Comparison of ENCODE assay signal across 8 mouse cellular contexts in genomic region chr8:70538633-70539076, GRCm38 (mm10). TPM values are rescaled to one million over a fixed set of nuclear protein-coding genes. Genes with fewer than 3 reads are reported as not detected.
A peak's percentile ranks its signal among the peaks of the same experiment; 100 is the strongest.
DNase-seq lines count a peak whose midpoint lies in the region; ATAC-seq and TF ChIP-seq lines count a peak whose summit lies in the region.

No protein-coding gene starts in this region.

- TF ChIP-seq POLR2A in olfactory bulb, adult 2 months (IDR thresholded peaks at IDR 0.05; ENCODE audit: insufficient read depth, low read depth, low read length) = no peak
- no peak; the same call in 1 of the 2 replicates for TF ChIP-seq POLR2A in thymus, adult 2 months (IDR thresholded peaks at IDR 0.05; ENCODE audit: control insufficient read depth, extremely low read depth, insufficient read depth, low read length, poor library complexity)

- H3K9ac ChIP-seq in forebrain, embryonic 14.5 days (ENCODE audit: low read length) = peak overlapping the region; percentile 78; the same call in 1 of the 2 replicates
- H3K9ac ChIP-seq in lung, embryonic 14.5 days = peak overlapping the region; percentile 80

- intact Hi-C loops in heart, postnatal 14 days (cut with DNase I) = loop anchor here (1.0 kb wide), 1 partner anchor 28 kb away; the partner anchor contains the start of gene Uba52

- peak; percentile 83 for ATAC-seq in forebrain, embryonic 14.5 days
- ATAC-seq in lung, embryonic 14.5 days (ENCODE audit: insufficient read depth) = peak; percentile 73

- WGBS in forebrain, embryonic 14.5 days = under 1% methylated on average over 32 of the region's 32 CpGs
- WGBS in lung, embryonic 14.5 days = under 1% methylated on average over 32 of the region's 32 CpGs
- WGBS in olfactory bulb, adult 2 months = under 1% methylated on average over 32 of the region's 32 CpGs
- under 1% methylated on average over 32 of the region's 32 CpGs for WGBS in thymus, adult 2 months

- no peaks in the 10 kb centered on the region for H3K27me3 ChIP-seq in forebrain, embryonic 14.5 days (replicated peaks; ENCODE audit: control insufficient read depth, insufficient read depth, low read length)
- H3K27me3 ChIP-seq in lung, embryonic 14.5 days (ENCODE audit: insufficient read depth, low read length) = no peaks in the 10 kb centered on the region
- H3K27me3 ChIP-seq in thymus, adult 2 months (ENCODE audit: control insufficient read depth, insufficient read depth, low read length) = no peaks in the 10 kb centered on the region

- no peaks in the 10 kb centered on the region for H3K9me3 ChIP-seq in forebrain, embryonic 14.5 days (replicated peaks; ENCODE audit: control insufficient read depth, low read length)
- no peaks in the 10 kb centered on the region for H3K9me3 ChIP-seq in lung, embryonic 14.5 days (ENCODE audit: low read depth, low read length)

- TF ChIP-seq CTCF in lung, embryonic 14.5 days (IDR thresholded peaks at IDR 0.05; ENCODE audit: low read depth) = no peak
- TF ChIP-seq CTCF in olfactory bulb, adult 2 months (IDR thresholded peaks at IDR 0.05; ENCODE audit: insufficient read depth, low read depth, low read length) = no peak
- no peak for TF ChIP-seq CTCF in thymus, adult 2 months (IDR thresholded peaks at IDR 0.05; ENCODE audit: borderline replicate concordance, control insufficient read depth, extremely low read depth, insufficient read depth, low read length, poor library complexity)

- H3K36me3 ChIP-seq in forebrain, embryonic 14.5 days (ENCODE audit: control insufficient read depth, insufficient read depth, low read length) = peaks cover 35% of the 10 kb centered on the region
- peaks cover 38% of the 10 kb centered on the region for H3K36me3 ChIP-seq in lung, embryonic 14.5 days (ENCODE audit: insufficient read depth)
- H3K36me3 ChIP-seq in thymus, adult 2 months (ENCODE audit: control insufficient read depth, insufficient read depth, low read length) = no peaks in the 10 kb centered on the region; the same call in 1 of the 2 replicates

- peak; percentile 100 for DNase-seq in ES-CJ7 (ENCODE audit: low read depth, low spot score)
- peak; percentile 99 for DNase-seq in cerebellum, adult 11 months
- DNase-seq in forebrain, embryonic 14.5 days (ENCODE audit: low spot score) = peak; percentile 100
- peak; percentile 99 to 100 for DNase-seq in heart, postnatal 14 days
- DNase-seq in layer of hippocampus, adult 11-12 months (ENCODE audit: low spot score) = peak; percentile 100
- DNase-seq in lung, embryonic 14.5 days = peak; percentile 100
- peak; percentile 100 for DNase-seq in thymus, adult 2 months

- H3K4me3 ChIP-seq in forebrain, embryonic 14.5 days (ENCODE audit: low read depth, low read length) = peak overlapping the region; percentile 80
- H3K4me3 ChIP-seq in lung, embryonic 14.5 days (ENCODE audit: low read depth, low read length) = peak overlapping the region; percentile 79
- peak overlapping the region; percentile 80 for H3K4me3 ChIP-seq in olfactory bulb, adult 2 months (ENCODE audit: insufficient read depth, low read depth, low read length)
- peak overlapping the region; percentile 64 for H3K4me3 ChIP-seq in thymus, adult 2 months (ENCODE audit: control insufficient read depth, insufficient read depth, low read length)

- H3K27ac ChIP-seq in forebrain, embryonic 14.5 days (ENCODE audit: low read depth, low read length) = peak overlapping the region; percentile 90
- H3K27ac ChIP-seq in lung, embryonic 14.5 days (ENCODE audit: low read depth) = peak overlapping the region; percentile 96
- H3K27ac ChIP-seq in olfactory bulb, adult 2 months (ENCODE audit: insufficient read depth, low read depth, low read length) = peak overlapping the region; percentile 100
- H3K27ac ChIP-seq in thymus, adult 2 months (ENCODE audit: control insufficient read depth, insufficient read depth, low read length) = peak overlapping the region; percentile 69

- peaks cover 12% of the 10 kb centered on the region for H3K4me1 ChIP-seq in forebrain, embryonic 14.5 days (ENCODE audit: control insufficient read depth, insufficient read depth, low read length)
- peaks cover 15% of the 10 kb centered on the region for H3K4me1 ChIP-seq in lung, embryonic 14.5 days (ENCODE audit: insufficient read depth)
- H3K4me1 ChIP-seq in olfactory bulb, adult 2 months (ENCODE audit: control insufficient read depth, insufficient read depth, low read length) = peaks cover 22% of the 10 kb centered on the region
- H3K4me1 ChIP-seq in thymus, adult 2 months (replicated peaks; ENCODE audit: control insufficient read depth, insufficient read depth, low read length) = peaks cover 28% of the 10 kb centered on the region

- peak overlapping the region; percentile 95 for H3K4me2 ChIP-seq in forebrain, embryonic 14.5 days (ENCODE audit: low read length)
- H3K4me2 ChIP-seq in lung, embryonic 14.5 days = peak overlapping the region; percentile 97

RNA-seq across cellular contexts. Expression of gene Ell, which starts 0.6 kb away (rescaled TPM):
- polyA plus RNA-seq in forebrain, embryonic 14.5 days (2014; fragmentation: Nextera tagmentation; extraction: Ambion mirVana) = 15.1 TPM in 2 replicates
- total RNA-seq in heart, postnatal 14 days (2021) = 10 to 100 TPM; 15.5 to 16.5 TPM
- polyA plus RNA-seq in lung, embryonic 14.5 days (2014; fragmentation: Nextera tagmentation; extraction: Ambion mirVana) = 18.5 and 20.0 TPM in 2 replicates
- not detected in 2 replicates for polyA plus RNA-seq in olfactory bulb, adult 2 months (2012; ENCODE audit: insufficient read depth, insufficient read length, low replicate concordance, missing spikeins)
- 40.2 and 42.6 TPM in 2 replicates for polyA plus RNA-seq in thymus, adult 2 months (2012; rRNA removed)

RNA-seq across cellular contexts. Expression of gene Kxd1, which starts 10.9 kb away (rescaled TPM):
- polyA plus RNA-seq in forebrain, embryonic 14.5 days (2014; fragmentation: Nextera tagmentation; extraction: Ambion mirVana) = 49.1 and 57.9 TPM in 2 replicates
- total RNA-seq in heart, postnatal 14 days (2021) = 10 to 100 TPM; 75.3 to 76.6 TPM
- 56.3 and 59.0 TPM in 2 replicates for polyA plus RNA-seq in lung, embryonic 14.5 days (2014; fragmentation: Nextera tagmentation; extraction: Ambion mirVana)
- polyA plus RNA-seq in olfactory bulb, adult 2 months (2012; ENCODE audit: insufficient read depth, insufficient read length, low replicate concordance, missing spikeins) = not detected in 2 replicates
- 72.7 and 86.7 TPM in 2 replicates for polyA plus RNA-seq in thymus, adult 2 months (2012; rRNA removed)

RNA-seq across cellular contexts. Expression of gene Fkbp8, which starts 11.1 kb away (rescaled TPM):
- polyA plus RNA-seq in forebrain, embryonic 14.5 days (2014; fragmentation: Nextera tagmentation; extraction: Ambion mirVana) = 363 and 380 TPM in 2 replicates
- 100 to 1,000 TPM; 150 to 163 TPM for total RNA-seq in heart, postnatal 14 days (2021)
- polyA plus RNA-seq in lung, embryonic 14.5 days (2014; fragmentation: Nextera tagmentation; extraction: Ambion mirVana) = 239 and 245 TPM in 2 replicates
- not detected in 2 replicates for polyA plus RNA-seq in olfactory bulb, adult 2 months (2012; ENCODE audit: insufficient read depth, insufficient read length, low replicate concordance, missing spikeins)
- 613 and 640 TPM in 2 replicates for polyA plus RNA-seq in thymus, adult 2 months (2012; rRNA removed)

RNA-seq across cellular contexts. Expression of gene Uba52, which starts 28.1 kb away (rescaled TPM):
- polyA plus RNA-seq in forebrain, embryonic 14.5 days (2014; fragmentation: Nextera tagmentation; extraction: Ambion mirVana) = 709 and 911 TPM in 2 replicates
- total RNA-seq in heart, postnatal 14 days (2021) = 1,000 to 10,000 TPM; 1,458 to 1,541 TPM
- 964 and 1,036 TPM in 2 replicates for polyA plus RNA-seq in lung, embryonic 14.5 days (2014; fragmentation: Nextera tagmentation; extraction: Ambion mirVana)
- 789 TPM in 1 of 2 replicates, not detected in the other for polyA plus RNA-seq in olfactory bulb, adult 2 months (2012; ENCODE audit: insufficient read depth, insufficient read length, low replicate concordance, missing spikeins)
- polyA plus RNA-seq in thymus, adult 2 months (2012; rRNA removed) = 731 and 765 TPM in 2 replicates

RNA-seq across cellular contexts. Expression of gene Rex1bd, which starts 32.1 kb away (rescaled TPM):
- polyA plus RNA-seq in forebrain, embryonic 14.5 days (2014; fragmentation: Nextera tagmentation; extraction: Ambion mirVana) = 174 and 199 TPM in 2 replicates
- total RNA-seq in heart, postnatal 14 days (2021) = 100 to 1,000 TPM; 105 TPM
- 113 and 126 TPM in 2 replicates for polyA plus RNA-seq in lung, embryonic 14.5 days (2014; fragmentation: Nextera tagmentation; extraction: Ambion mirVana)
- polyA plus RNA-seq in olfactory bulb, adult 2 months (2012; ENCODE audit: insufficient read depth, insufficient read length, low replicate concordance, missing spikeins) = not detected in 2 replicates
- 196 and 227 TPM in 2 replicates for polyA plus RNA-seq in thymus, adult 2 months (2012; rRNA removed)

Comparison
In these comparisons a context has a peak if more than half of its experiments do, and no peak if none do; other contexts are left out.
1. Peak in every context shown above with its lines: DNase-seq, ATAC-seq, H3K4me3 ChIP-seq and H3K27ac ChIP-seq.
2. RNA of gene Kxd1, which starts 10.9 kb away (polyA plus RNA-seq): 72.7 to 86.7 TPM in thymus, adult 2 months, 56.3 to 59.0 TPM in lung, embryonic 14.5 days and 49.1 to 57.9 TPM in forebrain, embryonic 14.5 days; not detected in olfactory bulb, adult 2 months; every median in the first group is over 10 times any median in the second.